Mouse (Mus musculus) brain, embryonic 14.5 days (tissue): Measurements from ENCODE around the gene Abca1. TPM values are rescaled to one million over a fixed set of nuclear protein-coding genes. Genes with fewer than 3 reads are reported as not detected.
A peak's percentile ranks its signal among the peaks of the same experiment; 100 is the strongest.

Experiments
- DNase-seq: peaks from one replicate; pipeline ENCODE4 v3.0.0-alpha.2; 2011; ENCODE audit warnings: low read depth
- CTCF ChIP-seq: fragments of 200-500 bp; IDR thresholded peaks from 2 replicates; pipeline ENCODE4 v1.5.1; 2012; ENCODE audit warnings: inconsistent platforms, mild to moderate bottlenecking, moderate library complexity, borderline replicate concordance; ENCODE audit not compliant: insufficient read depth, insufficient read length; ENCODE audit errors: extremely low read depth
- POLR2A ChIP-seq: fragments of 200-500 bp; IDR thresholded peaks from 2 replicates; pipeline ENCODE4 v1.6.1; 2012; ENCODE audit warnings: mild to moderate bottlenecking, inconsistent platforms, borderline replicate concordance; ENCODE audit not compliant: poor library complexity, insufficient read depth, insufficient read length, severe bottlenecking; ENCODE audit errors: extremely low read depth
- polyA plus RNA-seq: library from polyadenylated mRNA; depleted of rRNA; stranded (reverse); fragments of >200 nt; gene quantifications from 2 replicates; pipeline ENCODE4 v1.2.3, GENCODE M21; 2012

The Abca1 gene
- polyA plus RNA-seq, 1 experiment: 15.9 TPM

DNA sequence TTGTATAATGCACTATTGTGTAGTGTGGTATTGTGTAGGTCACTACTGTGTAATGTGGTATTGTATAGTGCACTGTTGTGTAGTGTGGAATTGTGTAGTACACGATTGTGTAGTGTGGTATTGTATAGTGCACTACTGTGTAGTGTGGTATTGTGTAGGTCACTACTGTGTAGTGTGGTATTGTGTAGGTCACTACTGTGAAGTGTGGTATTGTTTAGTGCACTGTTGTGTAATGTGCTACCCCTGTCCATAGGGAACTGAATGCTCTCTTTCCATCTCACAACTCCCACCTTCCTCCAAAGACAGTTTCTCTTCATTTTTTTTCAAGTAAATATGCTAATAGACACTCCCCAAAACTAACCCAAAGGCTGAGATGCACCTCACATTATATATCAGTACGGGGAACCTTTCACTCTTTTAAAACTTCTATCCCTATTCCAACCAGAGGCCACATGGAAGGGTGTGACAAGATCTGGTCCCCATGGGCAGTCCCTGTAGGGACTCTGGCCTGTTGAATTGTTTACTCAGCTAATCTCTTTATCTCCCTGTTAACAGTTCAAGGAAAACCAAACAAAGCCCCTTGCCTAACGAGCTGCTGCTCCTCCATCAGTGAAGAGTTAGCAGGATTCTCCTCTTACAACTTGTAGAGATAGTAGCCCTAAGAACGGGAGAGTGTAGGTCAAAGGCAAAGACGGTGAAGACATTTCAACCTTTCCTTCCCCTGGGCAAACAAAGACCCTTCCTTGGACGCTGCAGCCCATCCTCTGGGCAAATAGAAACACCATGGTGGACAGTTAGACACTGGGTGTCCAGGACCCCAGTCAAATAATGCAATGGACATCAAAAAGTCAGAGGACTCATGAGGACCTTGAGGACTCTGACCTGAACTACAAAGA is 28.8 kb downstream of the Abca1 start:
- DNase-seq: no peak
- TF ChIP-seq POLR2A: no peak
- TF ChIP-seq CTCF: no peak

DNA sequence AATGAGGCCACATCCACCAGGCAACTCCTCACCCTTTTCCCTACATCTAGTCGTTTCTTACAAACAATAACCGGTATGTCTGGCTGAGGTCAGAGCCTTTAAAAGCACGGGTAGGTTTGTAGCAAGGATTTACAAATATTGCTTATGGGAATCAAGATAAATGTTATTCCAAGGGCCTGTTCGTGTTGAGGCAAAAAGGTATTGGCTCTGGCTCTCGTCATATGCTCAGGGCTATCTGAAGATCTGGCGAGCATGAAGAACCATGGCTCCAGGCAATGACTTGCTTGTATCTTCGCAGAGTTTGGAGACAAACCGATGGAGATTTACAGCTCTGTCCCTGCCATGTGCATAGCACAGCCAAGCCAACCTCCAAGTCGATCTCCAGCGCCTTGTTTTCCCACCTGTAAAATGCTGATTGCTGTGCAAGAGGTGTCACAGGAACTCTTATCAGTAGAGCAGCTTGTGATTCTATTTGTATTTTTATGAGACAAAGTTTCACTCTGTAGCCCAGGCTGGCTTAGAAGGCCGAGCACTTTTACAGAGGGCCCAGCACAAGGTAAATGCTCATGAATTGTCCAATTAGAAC is 29.9 kb downstream of the Abca1 start:
- no peak for DNase-seq

DNA sequence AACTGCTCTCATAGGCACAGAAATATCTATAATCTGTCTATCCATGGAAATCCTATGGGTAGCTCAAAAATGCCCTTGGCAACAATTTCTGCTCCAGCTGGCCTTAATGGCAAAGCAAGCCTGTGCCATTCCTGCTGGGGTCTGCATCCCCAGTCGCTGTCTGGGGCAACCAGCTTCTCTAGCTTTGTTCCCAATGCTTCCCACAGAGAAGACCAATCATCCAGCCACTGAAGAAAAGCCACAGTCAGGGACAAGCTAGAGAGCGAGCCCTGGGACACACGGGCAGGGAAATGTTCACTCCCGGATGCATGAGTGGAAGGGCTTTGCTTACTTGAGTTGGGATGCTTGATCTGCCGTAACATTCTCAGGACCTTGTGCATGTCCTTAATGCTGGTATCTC is 32.4 kb downstream of the Abca1 start:
- no peak for TF ChIP-seq CTCF
- DNase-seq: no peak

More for the DNA sequence above, 29.9 kb downstream of the Abca1 start:
- no peak for TF ChIP-seq CTCF
- TF ChIP-seq POLR2A: no peak

DNA sequence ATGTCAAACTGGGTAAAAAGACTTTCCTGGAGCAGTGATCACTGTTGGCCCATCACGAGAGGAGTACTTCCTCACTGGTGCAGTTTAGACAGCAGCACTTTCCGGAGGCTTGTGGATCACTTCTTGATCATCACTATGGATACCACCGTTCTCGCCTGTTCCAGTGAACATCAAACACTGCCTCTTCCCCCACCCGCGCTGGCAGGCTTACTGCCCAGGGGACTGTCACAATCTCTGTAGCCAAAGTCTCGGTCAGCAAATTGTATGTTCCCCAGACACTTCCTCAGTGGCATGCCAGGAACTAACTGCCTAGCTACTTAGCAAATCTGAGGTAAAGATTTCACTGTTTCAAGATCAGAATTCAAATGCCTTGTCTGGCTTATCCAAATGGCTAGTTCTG is 32.9 kb downstream of the Abca1 start:
- no peak for DNase-seq
- TF ChIP-seq POLR2A (no peak), CTCF (no peak)

DNA sequence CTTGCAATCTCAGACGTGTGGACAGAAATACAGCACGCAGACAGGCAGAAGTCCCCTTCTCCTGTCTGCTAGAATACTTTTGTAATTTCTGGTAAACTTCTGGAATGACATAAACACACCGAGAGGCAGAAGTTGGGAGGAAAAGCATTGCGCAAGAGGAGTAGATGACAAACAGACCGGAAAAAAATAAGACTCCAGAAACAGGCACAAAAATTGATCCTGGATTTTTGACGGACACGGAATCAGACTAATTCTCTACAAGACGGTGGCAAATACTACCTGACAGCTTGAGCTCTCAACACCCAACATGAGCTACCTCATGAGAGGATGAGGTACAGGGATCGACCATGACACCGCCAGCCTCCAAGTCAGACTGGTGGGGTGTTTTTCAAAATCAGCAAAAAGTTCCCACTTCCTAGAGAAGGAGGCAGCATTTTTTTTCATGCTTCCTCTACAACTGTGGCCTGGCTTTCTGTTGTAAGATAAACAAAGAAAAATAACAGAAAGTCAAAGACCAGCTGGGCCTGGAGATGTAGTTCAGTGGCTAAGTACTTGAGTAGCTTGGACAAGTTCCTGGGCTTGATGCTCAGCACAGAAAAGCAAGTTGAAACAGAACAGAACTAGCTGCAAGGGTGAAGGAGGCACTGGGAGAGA is 34.7 kb downstream of the Abca1 start:
- no peak for DNase-seq
- TF ChIP-seq POLR2A (no peak), CTCF (no peak)

DNA sequence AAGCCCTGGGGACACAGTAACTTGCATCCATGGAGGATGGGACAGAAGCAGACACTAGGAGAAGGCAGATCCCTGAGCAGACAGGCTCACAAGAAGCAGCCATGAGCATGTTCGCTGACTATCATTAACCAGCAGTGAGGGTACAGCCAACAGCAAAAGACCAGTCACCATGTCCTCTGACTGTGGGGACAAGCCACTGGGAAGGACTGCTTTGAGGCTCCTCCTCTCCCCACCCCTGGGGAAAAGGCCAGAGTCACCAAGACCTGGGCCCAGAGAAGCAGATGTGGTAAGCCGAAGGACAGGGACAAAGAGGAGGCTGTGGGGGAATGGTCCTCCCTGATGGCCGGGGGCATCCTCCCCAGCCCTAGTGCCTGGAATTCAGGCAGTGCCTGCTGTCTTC is 37.4 kb downstream of the Abca1 start:
- TF ChIP-seq CTCF (no peak), POLR2A (no peak)
- DNase-seq: no peak

DNA sequence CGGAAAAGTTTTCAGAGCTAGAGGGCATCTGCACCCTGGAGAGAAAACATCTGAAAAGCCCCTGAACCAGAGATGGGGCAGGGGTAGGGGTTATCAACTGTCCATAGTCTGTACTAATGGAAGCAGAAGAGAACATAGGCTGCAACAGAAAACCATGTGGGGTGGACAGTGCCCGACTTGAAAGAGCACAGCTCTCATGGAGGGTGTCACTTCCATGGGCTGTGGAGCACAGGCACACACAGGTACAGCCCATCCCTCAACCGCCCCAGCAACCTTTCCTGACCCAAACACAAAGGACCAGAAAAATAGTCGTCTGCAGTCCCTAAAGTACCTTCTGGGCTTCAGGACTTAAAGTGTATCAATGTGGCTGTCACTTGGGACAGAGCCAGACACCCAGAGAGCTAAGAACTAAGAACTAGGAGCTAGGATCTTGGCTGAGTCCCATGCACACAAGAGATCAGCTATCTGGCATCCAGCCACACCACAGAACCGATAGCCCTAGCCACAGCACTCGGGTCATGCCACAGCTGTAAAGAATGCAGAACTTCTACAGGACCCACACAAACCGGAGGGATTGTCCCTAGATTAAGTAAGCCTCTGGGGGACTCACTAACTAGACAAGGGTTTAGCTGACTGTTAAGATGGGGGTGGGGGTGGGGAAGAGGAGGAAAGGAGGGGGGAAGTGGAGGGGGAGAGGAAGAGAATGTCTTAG is 38.0 kb downstream of the Abca1 start:
- no peak for TF ChIP-seq POLR2A
- no peak for TF ChIP-seq CTCF
- peak; percentile 36 for DNase-seq

DNA sequence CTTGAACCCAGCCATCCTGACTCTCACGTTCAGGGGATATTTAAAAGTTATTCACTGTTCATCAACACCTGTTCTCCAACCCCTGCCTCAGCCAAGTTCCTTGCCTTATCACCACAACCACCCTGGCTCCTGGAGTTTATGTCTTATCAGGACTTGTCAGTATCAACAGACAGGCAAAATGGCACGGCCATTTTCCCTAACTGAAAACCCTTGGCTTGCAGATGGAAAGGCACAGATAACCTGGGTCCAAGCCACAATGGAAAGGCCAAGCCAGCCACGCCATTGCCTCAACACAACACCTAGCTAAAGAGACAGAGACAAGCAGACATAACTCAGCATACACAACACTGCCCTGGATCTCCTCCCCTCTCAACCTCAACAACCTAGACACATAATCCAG is 38.6 kb downstream of the Abca1 start:
- TF ChIP-seq CTCF: no peak
- TF ChIP-seq POLR2A: no peak
- DNase-seq: no peak

DNA sequence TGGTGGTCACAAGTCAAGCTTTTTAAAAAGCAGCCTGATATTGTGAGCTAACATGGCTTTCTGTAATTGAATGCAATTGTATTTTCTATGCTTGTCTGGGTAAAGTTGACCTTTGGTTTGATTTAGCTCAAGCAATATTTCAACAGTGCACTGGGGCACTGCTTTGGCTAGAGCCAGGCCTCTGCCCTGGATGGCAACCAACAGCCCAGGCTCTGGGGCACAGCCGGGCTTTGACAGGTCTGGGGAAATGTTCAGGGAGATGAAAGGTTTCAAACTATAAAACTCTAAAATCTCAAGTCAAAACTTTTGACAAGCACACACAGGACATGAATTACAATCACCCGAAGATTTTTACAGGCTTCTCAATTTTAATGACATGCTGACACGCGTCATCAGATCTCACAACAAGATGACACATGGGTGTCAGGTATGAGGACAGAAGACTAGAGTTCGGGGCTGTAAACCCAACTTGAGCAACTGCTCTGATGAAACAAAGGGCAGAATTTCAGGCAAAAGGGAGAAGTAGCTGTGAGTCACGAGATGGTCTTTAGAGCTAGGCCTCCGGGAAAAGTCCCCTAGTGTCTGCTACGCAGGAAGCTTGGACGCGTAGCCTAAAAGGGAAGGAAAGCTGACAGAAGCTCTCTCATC is 39.5 kb downstream of the Abca1 start:
- TF ChIP-seq POLR2A: no peak
- TF ChIP-seq CTCF: no peak
- no peak for DNase-seq

DNA sequence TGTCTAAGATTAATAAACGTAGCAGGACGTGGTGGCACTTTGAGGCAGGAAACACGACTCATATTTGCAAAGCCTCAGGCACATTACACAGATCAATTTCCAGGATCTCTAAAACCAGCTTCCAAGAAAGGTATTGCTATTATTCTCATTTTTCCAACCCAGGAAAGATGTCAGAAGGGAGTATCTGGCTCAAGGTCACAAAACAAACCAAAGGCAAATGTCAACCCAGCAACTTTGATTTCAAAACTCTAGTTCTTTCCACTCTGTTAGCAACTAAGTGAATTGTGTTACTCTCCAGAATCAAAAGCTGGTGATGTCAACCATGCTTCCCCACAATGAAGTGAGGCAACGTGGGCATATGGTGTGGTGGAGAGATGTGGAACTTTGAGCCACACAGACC is 41.1 kb downstream of the Abca1 start:
- DNase-seq: no peak
- TF ChIP-seq CTCF (no peak), POLR2A (no peak)

DNA sequence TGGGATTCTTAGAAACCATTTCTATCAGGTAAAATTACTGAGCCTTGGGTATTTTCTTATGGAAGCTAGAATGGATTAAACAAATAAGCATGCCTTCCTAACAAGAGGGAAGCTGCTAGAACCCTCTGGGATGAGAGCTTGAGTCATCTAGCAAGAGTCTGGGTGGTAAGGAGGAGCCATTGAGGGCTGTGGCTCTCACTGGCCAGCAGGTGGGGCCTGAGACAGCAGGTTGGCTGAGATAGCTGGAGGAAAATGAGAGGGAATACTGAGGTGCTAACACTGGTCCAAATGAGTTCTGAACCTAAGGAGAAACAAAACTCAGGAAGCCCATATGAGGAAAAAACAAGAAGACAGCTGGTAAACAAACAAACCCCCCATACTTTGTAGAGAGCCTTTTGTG is 42.1 kb downstream of the Abca1 start:
- peak; percentile 32 for DNase-seq
- TF ChIP-seq POLR2A (no peak), CTCF (peak; percentile 52; the same call in 1 of the 2 replicates)
